Mouse (Mus musculus) hindbrain, embryonic 10.5 days (tissue): ENCODE results near the gene Ccdc85c. TPM values are rescaled to one million over a fixed set of nuclear protein-coding genes. Genes with fewer than 3 reads are reported as not detected.

ENCODE experiments used
- DNase-seq: peaks from one replicate; pipeline ENCODE4 v3.0.0-alpha.2; 2017; ENCODE audit warnings: low spot score
- H3K27ac ChIP-seq: fragments of 300-500 bp; sonication (generic); 2 replicates; pipeline ENCODE4 v1.5.1; 2016; ENCODE audit warnings: mild to moderate bottlenecking, moderate library complexity
- H3K27me3 ChIP-seq: fragments of 300-500 bp; sonication (generic); 2 replicates; pipeline ENCODE4 v1.6.1; 2016; ENCODE audit warnings: mild to moderate bottlenecking; ENCODE audit not compliant: poor library complexity, insufficient read depth, severe bottlenecking
- H3K36me3 ChIP-seq: fragments of 300-500 bp; sonication (generic); 2 replicates; pipeline ENCODE4 v1.6.1; 2016; ENCODE audit warnings: mild to moderate bottlenecking, moderate library complexity
- H3K4me1 ChIP-seq: fragments of 300-500 bp; sonication (generic); replicated peaks from 2 replicates; pipeline ENCODE4 v1.6.1; 2016; ENCODE audit warnings: mild to moderate bottlenecking
- H3K4me3 ChIP-seq: fragments of 300-500 bp; sonication (generic); 2 replicates; pipeline ENCODE4 v1.5.1; 2016; ENCODE audit warnings: mild to moderate bottlenecking, moderate library complexity
- H3K9me3 ChIP-seq: fragments of 300-500 bp; sonication (generic); 2 replicates; pipeline ENCODE4 v1.6.1; 2016; ENCODE audit warnings: mild to moderate bottlenecking, moderate library complexity
- WGBS: fragments of 180-500 bp; shearing (Covaris S2); methylation state at CpG from one replicate; pipeline ENCODE4 v1.1.7; 2016; 5-methylcytosine and 5-hydroxymethylcytosine counted together
- polyA plus RNA-seq: library from polyadenylated mRNA; unstranded; fragments of >200 nt; fragmentation: Nextera tagmentation; extraction: Ambion mirVana; gene quantifications from 2 replicates; pipeline ENCODE4 v1.2.1, GENCODE M21; 2016

The Ccdc85c gene
- polyA plus RNA-seq, 1 experiment from 2014 or later = 16.0 TPM

- Histone ChIP-seq H3K27ac (peak overlapping the region; percentile 95), H3K4me3 (peak overlapping the region; percentile 30), H3K27me3 (no peaks in the 10 kb centered on the region), H3K4me1 (peaks cover 100% of the 10 kb centered on the region), H3K9me3 (no peaks in the 10 kb centered on the region), H3K36me3 (no peaks in the 10 kb centered on the region)
- WGBS = 66% methylated on average over 13 of the region's 13 CpGs
- DNase-seq = no peak
Measured at GRCm38 (mm10) chr12:108240401-108240890, 34.8 kb downstream of the Ccdc85c start.

GRCm38 (mm10) chr12:108239441-108239840 is 35.8 kb downstream of the Ccdc85c start:
- peak overlapping the region; percentile 95 for H3K27ac ChIP-seq
- 38% methylated on average over 5 of the region's 5 CpGs for WGBS
- peak overlapping the region; percentile 30 for H3K4me3 ChIP-seq
- H3K4me1 ChIP-seq = peaks cover 100% of the 10 kb centered on the region
- DNase-seq = peak; percentile 48
- H3K9me3 ChIP-seq = no peaks in the 10 kb centered on the region
- H3K36me3 ChIP-seq = no peaks in the 10 kb centered on the region
- H3K27me3 ChIP-seq = no peaks in the 10 kb centered on the region

- H3K27ac ChIP-seq = peak overlapping the region; percentile 95
- H3K4me1 ChIP-seq = peaks cover 99% of the 10 kb centered on the region
- DNase-seq = no peak
- 78% methylated on average over 17 of the region's 17 CpGs for WGBS
- 0 out of 2 replicates have a peak, but pooled peaks cover 2% of the 10 kb centered on the region for H3K36me3 ChIP-seq
- H3K27me3 ChIP-seq = no peaks in the 10 kb centered on the region
- no peaks in the 10 kb centered on the region for H3K9me3 ChIP-seq
- H3K4me3 ChIP-seq = no peak overlapping the region
Measured at GRCm38 (mm10) chr12:108238395-108239035, 36.7 kb downstream of the Ccdc85c start.

GRCm38 (mm10) chr12:108237300-108238006 is 37.8 kb downstream of the Ccdc85c start:
- H3K36me3 ChIP-seq = peaks cover 9% of the 10 kb centered on the region; the same call in 1 of the 2 replicates
- peak overlapping the region; percentile 95 for H3K27ac ChIP-seq
- WGBS = 59% methylated on average over 6 of the region's 6 CpGs
- no peaks in the 10 kb centered on the region for H3K27me3 ChIP-seq
- peaks cover 99% of the 10 kb centered on the region for H3K4me1 ChIP-seq
- DNase-seq = no peak
- no peak overlapping the region for H3K4me3 ChIP-seq
- H3K9me3 ChIP-seq = peaks cover 7% of the 10 kb centered on the region

- peak overlapping the region; percentile 66 for H3K27ac ChIP-seq
- 80% methylated on average over 18 of the region's 18 CpGs for WGBS
- no peak overlapping the region for H3K4me3 ChIP-seq
- peaks cover 9% of the 10 kb centered on the region; the same call in 1 of the 2 replicates for H3K36me3 ChIP-seq
- no peaks in the 10 kb centered on the region for H3K27me3 ChIP-seq
- H3K4me1 ChIP-seq = peaks cover 99% of the 10 kb centered on the region
- no peak for DNase-seq
- peaks cover 7% of the 10 kb centered on the region for H3K9me3 ChIP-seq
Measured at GRCm38 (mm10) chr12:108235976-108236555, 39.2 kb downstream of the Ccdc85c start.

GRCm38 (mm10) chr12:108234832-108235602 is 40.2 kb downstream of the Ccdc85c start:
- H3K27ac ChIP-seq = peak overlapping the region; percentile 66
- H3K4me3 ChIP-seq = no peak overlapping the region
- 76% methylated on average over 14 of the region's 14 CpGs for WGBS
- no peak for DNase-seq
- peaks cover 9% of the 10 kb centered on the region; the same call in 1 of the 2 replicates for H3K36me3 ChIP-seq
- H3K27me3 ChIP-seq = no peaks in the 10 kb centered on the region
- H3K9me3 ChIP-seq = peaks cover 7% of the 10 kb centered on the region
- H3K4me1 ChIP-seq = peaks cover 93% of the 10 kb centered on the region

- 86% methylated on average over 6 of the region's 6 CpGs for WGBS
- H3K36me3 ChIP-seq = peaks cover 9% of the 10 kb centered on the region; the same call in 1 of the 2 replicates
- no peak for DNase-seq
- H3K27ac ChIP-seq = no peak overlapping the region; the same call in 1 of the 2 replicates
- H3K27me3 ChIP-seq = no peaks in the 10 kb centered on the region
- peaks cover 7% of the 10 kb centered on the region for H3K9me3 ChIP-seq
- no peak overlapping the region for H3K4me3 ChIP-seq
- peaks cover 93% of the 10 kb centered on the region for H3K4me1 ChIP-seq
Measured at GRCm38 (mm10) chr12:108233736-108234135, 41.5 kb downstream of the Ccdc85c start.

- no peak overlapping the region for H3K4me3 ChIP-seq
- peaks cover 7% of the 10 kb centered on the region for H3K9me3 ChIP-seq
- H3K36me3 ChIP-seq = peaks cover 9% of the 10 kb centered on the region; the same call in 1 of the 2 replicates
- H3K4me1 ChIP-seq = peaks cover 93% of the 10 kb centered on the region
- H3K27ac ChIP-seq = peak overlapping the region; percentile 10
- 38% methylated on average over 9 of the region's 9 CpGs for WGBS
- DNase-seq = no peak
- no peaks in the 10 kb centered on the region for H3K27me3 ChIP-seq
Measured at GRCm38 (mm10) chr12:108231901-108232300, 43.3 kb downstream of the Ccdc85c start.

GRCm38 (mm10) chr12:108230821-108231794 is 44.1 kb downstream of the Ccdc85c start:
- Histone ChIP-seq H3K4me1 (peaks cover 93% of the 10 kb centered on the region), H3K36me3 (peaks cover 9% of the 10 kb centered on the region; the same call in 1 of the 2 replicates), H3K27ac (peak overlapping the region; percentile 10; the same call in 1 of the 2 replicates), H3K9me3 (peaks cover 7% of the 10 kb centered on the region), H3K4me3 (no peak overlapping the region), H3K27me3 (no peaks in the 10 kb centered on the region)
- DNase-seq = no peak
- 66% methylated on average over 18 of the region's 18 CpGs for WGBS

- Histone ChIP-seq H3K36me3 (peaks cover 9% of the 10 kb centered on the region; the same call in 1 of the 2 replicates), H3K4me1 (peaks cover 93% of the 10 kb centered on the region), H3K27ac (0 out of 2 replicates have a peak overlapping the region, but pooled peaks have one; percentile 23), H3K27me3 (no peaks in the 10 kb centered on the region), H3K4me3 (no peak overlapping the region), H3K9me3 (peaks cover 7% of the 10 kb centered on the region)
- WGBS = 75% methylated on average over 12 of the region's 12 CpGs
- DNase-seq = no peak
Measured at GRCm38 (mm10) chr12:108230077-108230476, 45.1 kb downstream of the Ccdc85c start.

- no peaks in the 10 kb centered on the region for H3K9me3 ChIP-seq
- peaks cover 94% of the 10 kb centered on the region for H3K4me1 ChIP-seq
- no peaks in the 10 kb centered on the region for H3K27me3 ChIP-seq
- WGBS = 85% methylated on average over 16 of the region's 16 CpGs
- H3K27ac ChIP-seq = peak overlapping the region; percentile 47
- H3K4me3 ChIP-seq = no peak overlapping the region
- no peaks in the 10 kb centered on the region for H3K36me3 ChIP-seq
- DNase-seq = no peak
Measured at GRCm38 (mm10) chr12:108227527-108227926, 47.7 kb downstream of the Ccdc85c start.
